Mouse (Mus musculus) olfactory bulb, adult 2 months (tissue): ENCODE measurements around the gene Lingo2.

ENCODE experiments used
- CTCF ChIP-seq: fragments of 200-500 bp; IDR thresholded peaks from 2 replicates; pipeline ENCODE4 v1.5.1; 2012; ENCODE audit warnings: low read depth, mild to moderate bottlenecking, low read length, moderate library complexity; ENCODE audit not compliant: insufficient read depth
- POLR2A ChIP-seq: fragments of 200-500 bp; IDR thresholded peaks from 2 replicates; pipeline ENCODE4 v1.6.1; 2012; ENCODE audit warnings: mild to moderate bottlenecking, low read depth, low read length, moderate library complexity; ENCODE audit not compliant: insufficient read depth

- TF ChIP-seq POLR2A: no peak
- no peak for TF ChIP-seq CTCF
Measured at GRCm38 (mm10) chr4:36311431-36311830, 640.1 kb downstream of the Lingo2 start.
